Mouse (Mus musculus): ENCODE results near the gene Defb13. TPM values are rescaled to one million over a fixed set of nuclear protein-coding genes. Genes with fewer than 3 reads are reported as not detected.

Gene Defb13
- polyA plus RNA-seq, 1 experiment from 2014 or later = not detected

DNA sequence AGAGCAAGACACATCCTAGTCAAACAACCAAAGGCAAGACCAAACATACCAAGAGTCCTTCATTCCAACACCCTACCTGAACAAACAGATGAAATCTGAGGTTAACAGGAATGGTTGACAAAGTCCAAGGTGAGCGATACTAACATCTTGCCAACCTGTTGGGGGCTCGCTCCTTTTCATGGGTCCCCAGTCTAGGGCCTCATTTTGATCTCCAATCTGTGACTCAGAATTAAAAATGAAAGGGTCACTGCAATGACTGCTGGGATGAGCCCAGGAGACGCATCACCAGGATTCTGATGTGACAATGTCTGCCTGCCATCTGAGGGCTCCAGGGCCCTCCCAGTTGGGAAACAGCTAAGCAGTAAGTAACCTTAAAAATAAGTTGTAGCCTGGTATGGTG lies 22.9 kb downstream of the Defb13 start, which contains the start of gene Ccdc70:
Gene Ccdc70, plus strand, starts transcription at position 301 of the 400 bp plus-strand sequence.
- no peak within 1 kb of the TSS for H3K4me3 ChIP-seq
- H3K27me3 ChIP-seq (ENCODE audit: insufficient read depth, poor library complexity, severe bottlenecking) = no peaks in the 10 kb centered on the region
- no peaks in the 10 kb centered on the region for H3K36me3 ChIP-seq
- H3K4me1 ChIP-seq = no peaks in the 10 kb centered on the region
- DNase-seq (ENCODE audit: low spot score) = no peak
- no peak within 1 kb of the TSS for H3K27ac ChIP-seq
- no peaks in the 10 kb centered on the region for H3K9me3 ChIP-seq
- 87% methylated on average over 3 of the region's 3 CpGs for WGBS

DNA sequence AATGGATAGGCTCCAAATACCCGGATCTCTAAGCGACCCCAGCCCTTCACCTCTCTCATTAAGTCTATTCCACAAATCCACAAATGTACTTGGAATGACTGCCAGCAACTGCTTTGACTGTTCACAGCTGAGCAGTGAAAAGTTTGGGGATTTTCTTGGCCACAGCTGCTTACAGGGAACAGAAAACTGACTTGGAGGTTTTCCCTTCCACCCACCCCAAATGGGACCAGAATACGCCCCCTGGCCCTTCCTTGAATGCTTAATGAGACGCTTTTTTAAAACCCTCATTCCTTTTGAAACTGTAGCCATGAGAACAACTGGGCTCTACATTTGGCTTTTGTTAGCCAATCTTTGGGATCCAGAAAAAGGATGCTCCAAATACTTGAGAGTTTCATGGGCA lies 31.6 kb downstream of the Defb13 start:
- H3K36me3 ChIP-seq = no peaks in the 10 kb centered on the region
- H3K9me3 ChIP-seq = no peaks in the 10 kb centered on the region
- H3K4me3 ChIP-seq = no peak overlapping the region
- DNase-seq (ENCODE audit: low spot score) = no peak
- no peaks in the 10 kb centered on the region for H3K27me3 ChIP-seq (ENCODE audit: insufficient read depth, poor library complexity, severe bottlenecking)
- WGBS = 64% methylated on average over 4 of the region's 4 CpGs
- H3K27ac ChIP-seq = no peak overlapping the region
- no peaks in the 10 kb centered on the region for H3K4me1 ChIP-seq

DNA sequence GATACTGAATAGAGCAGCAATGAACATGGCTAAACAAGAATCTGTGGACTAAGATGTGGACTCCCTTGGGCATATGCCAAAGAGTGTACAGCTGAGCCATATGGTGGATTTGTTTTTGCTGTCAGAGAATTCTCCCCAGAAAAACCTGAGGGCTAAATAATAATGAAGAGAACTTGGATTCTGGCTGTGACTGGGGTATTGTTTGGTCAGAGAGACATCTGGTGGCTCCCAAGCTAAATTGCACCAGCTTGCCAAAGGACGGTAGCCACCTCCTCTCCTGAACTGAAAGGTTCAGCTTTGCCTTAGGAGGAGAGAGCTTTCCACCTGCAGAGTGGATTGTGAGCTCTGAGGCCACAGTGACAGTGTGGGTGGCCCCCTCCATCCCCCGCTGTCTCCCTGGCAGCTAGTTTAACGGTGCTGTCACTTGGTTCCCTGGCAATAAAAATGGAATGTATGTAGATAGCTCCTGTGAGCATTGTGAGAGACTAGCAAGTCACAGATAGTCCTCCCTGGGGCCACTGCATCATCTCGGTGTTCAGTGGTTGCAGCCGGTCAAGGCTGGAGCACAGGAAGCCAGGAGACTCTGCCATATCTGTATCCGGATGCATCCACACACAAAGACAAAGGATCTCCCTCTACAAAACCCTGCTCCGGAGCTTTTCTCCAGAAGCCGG lies 35.2 kb downstream of the Defb13 start:
- Histone ChIP-seq H3K4me3 (no peak overlapping the region), H3K27me3 (ENCODE audit: insufficient read depth, poor library complexity, severe bottlenecking) (no peaks in the 10 kb centered on the region), H3K4me1 (no peaks in the 10 kb centered on the region), H3K27ac (no peak overlapping the region), H3K9me3 (no peaks in the 10 kb centered on the region), H3K36me3 (no peaks in the 10 kb centered on the region)
- DNase-seq (ENCODE audit: low spot score) = no peak
- WGBS = 59% methylated on average over 8 of the region's 8 CpGs

DNA sequence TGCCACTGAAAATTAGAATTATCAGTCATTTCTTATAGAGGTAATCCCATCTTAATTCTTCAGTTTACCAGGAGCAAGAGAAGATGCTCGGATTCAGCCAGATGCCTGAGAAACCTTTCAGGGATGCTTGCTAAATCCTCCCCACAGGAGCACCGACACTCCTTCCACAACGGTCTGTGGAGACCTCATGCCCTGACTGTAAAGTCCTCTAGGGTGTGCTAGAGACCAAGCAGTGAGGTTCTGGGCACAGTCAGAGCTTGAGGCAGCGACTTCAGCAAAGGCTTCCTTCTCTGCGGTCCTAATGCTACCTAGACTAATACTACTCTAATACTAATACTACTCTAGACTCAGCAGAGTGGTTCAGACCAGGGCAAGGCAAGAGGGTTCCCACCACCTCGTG lies 45.6 kb downstream of the Defb13 start:
- WGBS = 29% methylated on average over 6 of the region's 6 CpGs
- DNase-seq (ENCODE audit: low spot score) = no peak
- H3K27me3 ChIP-seq (ENCODE audit: insufficient read depth, poor library complexity, severe bottlenecking) = no peaks in the 10 kb centered on the region

DNA sequence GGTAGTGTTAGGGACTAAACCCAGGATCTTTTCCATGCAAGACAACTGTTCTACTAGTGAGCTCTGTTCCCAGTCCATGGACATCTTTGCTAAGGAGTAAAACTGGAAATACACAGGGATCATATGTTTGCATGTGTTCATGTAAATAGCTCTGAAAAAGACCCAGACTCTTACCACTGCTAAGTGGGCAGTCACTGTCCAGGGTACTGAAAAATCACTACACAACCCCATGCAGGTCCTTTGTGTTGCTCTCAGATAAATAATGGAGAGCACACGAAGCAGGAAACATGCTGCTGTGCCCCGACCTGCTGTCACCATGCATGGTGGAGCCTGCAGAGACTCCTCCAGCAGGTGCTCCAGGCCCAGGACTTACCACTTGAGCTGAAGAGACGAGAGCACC lies 48.6 kb downstream of the Defb13 start:
- DNase-seq (ENCODE audit: low spot score) = no peak
- Histone ChIP-seq H3K4me1 (no peaks in the 10 kb centered on the region), H3K27me3 (ENCODE audit: insufficient read depth, poor library complexity, severe bottlenecking) (no peaks in the 10 kb centered on the region), H3K27ac (no peak overlapping the region), H3K36me3 (peaks cover 9% of the 10 kb centered on the region), H3K4me3 (no peak overlapping the region), H3K9me3 (no peaks in the 10 kb centered on the region)
- 60% methylated on average over 3 of the region's 3 CpGs for WGBS

More for the DNA sequence above, 45.6 kb downstream of the Defb13 start:
- Histone ChIP-seq H3K9me3 (no peaks in the 10 kb centered on the region), H3K4me3 (no peak overlapping the region), H3K27ac (no peak overlapping the region), H3K36me3 (peaks cover 2% of the 10 kb centered on the region; the same call in 1 of the 2 replicates), H3K4me1 (no peaks in the 10 kb centered on the region)

Other genes with a start within 250 kb of the Defb13 start
- gene AY761184, start 243.1 kb upstream of the Defb13 start, polyA plus RNA-seq (2016; fragmentation: Nextera tagmentation; extraction: Ambion mirVana) = not detected in 2 replicates
- not detected in 2 replicates for gene Defa24, start 212.3 kb upstream of the Defb13 start, polyA plus RNA-seq (2016; fragmentation: Nextera tagmentation; extraction: Ambion mirVana)
- gene Defb50, start 123.2 kb upstream of the Defb13 start, polyA plus RNA-seq (2016; fragmentation: Nextera tagmentation; extraction: Ambion mirVana) = not detected in 2 replicates
- gene Defb2, start 106.8 kb upstream of the Defb13 start, polyA plus RNA-seq (2016; fragmentation: Nextera tagmentation; extraction: Ambion mirVana) = not detected in 2 replicates
- gene Defb10, start 87.9 kb upstream of the Defb13 start, polyA plus RNA-seq (2016; fragmentation: Nextera tagmentation; extraction: Ambion mirVana) = not detected in 2 replicates
- not detected in 2 replicates for gene Defb9, start 61.3 kb upstream of the Defb13 start, polyA plus RNA-seq (2016; fragmentation: Nextera tagmentation; extraction: Ambion mirVana)
- gene Defb11, start 40.4 kb upstream of the Defb13 start, polyA plus RNA-seq (2016; fragmentation: Nextera tagmentation; extraction: Ambion mirVana) = not detected in 2 replicates
- not detected in 2 replicates for gene Defb15, start 14.1 kb upstream of the Defb13 start, polyA plus RNA-seq (2016; fragmentation: Nextera tagmentation; extraction: Ambion mirVana)
- gene Defb35, start 8.4 kb upstream of the Defb13 start, polyA plus RNA-seq (2016; fragmentation: Nextera tagmentation; extraction: Ambion mirVana) = not detected in 2 replicates
- not detected in 2 replicates for gene Fam90a1a, start 12.0 kb downstream of the Defb13 start, polyA plus RNA-seq (2016; fragmentation: Nextera tagmentation; extraction: Ambion mirVana)
- gene Ccdc70, start 23.0 kb downstream of the Defb13 start, polyA plus RNA-seq (2016; fragmentation: Nextera tagmentation; extraction: Ambion mirVana) = not detected in 2 replicates
- 3.4 and 3.8 TPM in 2 replicates for gene Atp7b, start 113.5 kb downstream of the Defb13 start, polyA plus RNA-seq (2016; fragmentation: Nextera tagmentation; extraction: Ambion mirVana)
- 20.3 and 34.6 TPM in 2 replicates for gene Alg11, start 114.0 kb downstream of the Defb13 start, polyA plus RNA-seq (2016; fragmentation: Nextera tagmentation; extraction: Ambion mirVana)
- gene Nek5, start 178.3 kb downstream of the Defb13 start, polyA plus RNA-seq (2016; fragmentation: Nextera tagmentation; extraction: Ambion mirVana) = 0.09 TPM in 1 of 2 replicates, not detected in the other
- 5.4 and 6.1 TPM in 2 replicates for gene Nek3, start 219.7 kb downstream of the Defb13 start, polyA plus RNA-seq (2016; fragmentation: Nextera tagmentation; extraction: Ambion mirVana)
- gene Ckap2, start 239.1 kb downstream of the Defb13 start, polyA plus RNA-seq (2016; fragmentation: Nextera tagmentation; extraction: Ambion mirVana) = 37.4 and 38.9 TPM in 2 replicates
- 26.6 and 31.5 TPM in 2 replicates for gene Vps36, start 246.0 kb downstream of the Defb13 start, polyA plus RNA-seq (2016; fragmentation: Nextera tagmentation; extraction: Ambion mirVana)

Measured in heart, embryonic 10.5 days (tissue).